Mouse (Mus musculus) testis, postnatal 10 days (tissue): ENCODE data around the gene Gm10031.
"Not testable (repeated sequence)": the region's sequence is repeated elsewhere in the genome, so short reads cannot be mapped to it uniquely, and the experiment has no call there.

ENCODE experiments used
- DNase-seq: peaks from one replicate; pipeline ENCODE4 v3.0.0; 2021; ENCODE audit warnings: low spot score

The Gm10031 gene

DNA sequence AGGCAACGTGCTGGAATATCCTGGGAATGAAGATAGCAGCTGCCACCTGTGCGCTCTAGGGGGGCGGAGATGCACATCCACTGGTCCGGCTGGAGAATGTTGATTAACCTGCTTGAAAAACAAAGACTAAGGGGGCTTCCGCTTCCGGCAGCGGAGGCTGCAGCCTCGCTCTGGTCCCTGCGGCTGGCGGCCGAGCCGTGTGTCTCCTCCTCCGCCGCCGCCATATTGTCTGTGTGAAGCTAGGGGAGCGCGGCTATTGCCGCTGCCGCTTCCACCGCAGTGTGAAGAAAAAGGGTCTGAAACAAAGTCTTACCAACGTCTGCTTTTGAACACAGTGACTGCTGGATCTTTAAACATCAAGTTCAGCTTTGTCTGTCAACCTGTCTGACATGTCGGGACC lies at the start of gene Gm10031:
Gm10031 (plus strand) TSS at position 171 of the 400 bp plus-strand sequence.
- DNase-seq = not testable (repeated sequence)

DNA sequence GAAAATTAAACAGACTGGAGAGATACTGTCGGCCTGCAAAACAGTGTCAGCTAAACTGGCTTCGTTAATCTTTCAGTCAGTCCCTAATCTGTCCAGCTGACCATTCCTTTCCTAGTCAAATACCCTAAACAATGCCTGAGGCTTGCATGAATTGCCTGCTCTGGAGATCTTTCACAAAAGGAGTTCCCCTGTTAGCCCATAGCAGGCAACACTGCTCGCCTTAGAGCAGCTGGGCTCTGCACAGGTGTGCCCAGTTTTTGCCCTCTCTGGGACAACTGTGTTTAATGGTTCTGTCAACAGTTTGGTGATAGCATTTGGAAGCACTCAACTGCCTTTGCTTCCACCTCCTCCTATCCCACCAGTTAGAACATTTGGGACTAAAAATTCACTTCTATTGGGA lies 49.0 kb upstream of the Gm10031 start:
- no peak for DNase-seq

DNA sequence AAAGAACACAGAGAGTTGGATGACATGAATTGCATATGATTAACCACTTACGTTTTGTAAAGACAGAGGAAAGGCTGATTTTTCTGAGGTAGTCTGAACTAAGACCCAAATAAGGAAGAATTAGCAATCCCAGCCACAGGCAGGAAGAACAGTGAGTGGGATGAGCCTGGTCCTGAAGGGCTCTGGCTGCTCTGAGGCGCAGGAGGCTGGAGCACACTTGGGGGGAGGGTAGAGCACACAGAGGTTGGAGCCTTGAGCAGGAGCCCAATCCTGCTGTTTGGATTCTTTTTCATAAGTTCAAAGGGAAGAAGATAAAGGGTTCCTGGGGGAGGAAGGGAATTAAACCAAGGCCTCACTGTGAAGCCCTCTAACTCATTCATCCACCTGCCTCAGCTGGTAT lies 47.8 kb upstream of the Gm10031 start:
- DNase-seq = no peak

DNA sequence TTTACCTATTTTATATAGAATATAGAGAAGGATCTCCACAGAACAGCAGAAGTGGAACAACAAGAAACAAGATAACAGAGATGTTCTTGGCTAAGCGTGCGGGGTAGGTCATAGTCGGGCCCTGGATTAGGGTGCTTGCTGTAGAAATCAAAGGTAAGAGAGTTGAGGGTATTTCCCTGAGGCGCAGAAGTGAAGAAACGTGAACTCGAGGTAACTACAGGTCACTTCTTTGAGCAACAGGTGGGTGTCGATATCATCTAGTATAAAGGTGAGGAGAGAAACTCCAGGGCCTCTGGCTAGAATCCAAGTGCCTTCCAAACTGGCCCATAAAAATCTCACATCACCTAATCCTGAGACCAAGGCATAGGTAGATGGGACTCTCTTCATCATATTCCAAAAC lies 47.3 kb upstream of the Gm10031 start:
- no peak for DNase-seq

DNA sequence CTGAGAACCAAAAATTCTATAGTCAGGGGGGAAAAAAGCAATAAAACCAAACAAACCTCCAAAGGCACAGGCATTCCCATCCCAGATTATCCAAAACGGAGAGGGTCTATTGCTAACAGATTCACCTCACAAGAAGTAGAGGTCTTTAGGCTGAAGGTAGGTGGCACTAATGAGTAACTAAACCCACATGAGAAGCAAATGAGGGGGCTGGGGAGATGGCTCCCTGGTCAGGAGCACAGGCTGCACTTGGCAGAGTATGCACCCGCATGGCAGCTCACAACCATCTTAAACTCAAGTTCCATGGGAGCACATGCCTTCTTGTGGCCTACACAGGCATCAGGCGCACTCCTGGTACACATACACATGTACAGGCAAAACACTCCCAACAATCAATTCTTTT lies 42.0 kb upstream of the Gm10031 start:
- DNase-seq = no peak

DNA sequence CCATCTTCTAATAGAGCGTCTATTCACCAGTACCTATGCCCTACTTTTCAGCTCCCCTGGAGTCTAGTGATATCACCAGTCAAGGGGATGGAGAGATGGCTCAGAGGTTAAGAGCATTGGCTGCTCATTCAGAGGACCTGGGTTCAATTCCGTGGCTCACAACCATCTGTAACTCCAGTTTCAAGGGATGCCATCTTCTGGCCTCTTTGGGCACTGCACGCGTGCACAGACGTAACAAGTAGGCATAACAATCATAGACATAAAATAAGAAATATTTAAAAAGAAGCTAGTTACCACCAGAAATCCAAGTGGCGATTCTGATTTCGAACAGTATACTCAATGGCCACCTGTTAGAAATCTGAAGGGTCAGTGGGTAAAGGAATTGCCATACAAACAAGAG lies 36.3 kb upstream of the Gm10031 start:
- DNase-seq = no peak

DNA sequence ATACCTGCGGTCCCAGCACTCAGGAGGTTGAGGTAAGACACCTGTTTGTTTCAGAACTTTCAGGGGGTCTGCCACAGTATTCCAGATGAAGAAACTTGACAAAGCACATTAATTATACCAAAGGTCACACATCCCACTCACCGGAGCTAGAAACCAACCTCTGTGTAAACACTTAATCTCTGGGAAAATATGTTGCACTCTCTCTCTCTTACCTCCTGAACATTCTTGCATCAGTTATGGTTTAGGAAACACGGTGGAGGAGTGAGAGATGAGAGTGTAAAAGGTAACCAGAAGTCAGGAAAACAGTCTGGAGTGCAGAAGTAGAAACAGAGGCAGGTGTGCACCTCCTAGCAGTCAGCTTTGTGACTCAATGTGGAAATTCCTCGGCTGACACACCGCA lies 35.8 kb upstream of the Gm10031 start:
- no peak for DNase-seq

DNA sequence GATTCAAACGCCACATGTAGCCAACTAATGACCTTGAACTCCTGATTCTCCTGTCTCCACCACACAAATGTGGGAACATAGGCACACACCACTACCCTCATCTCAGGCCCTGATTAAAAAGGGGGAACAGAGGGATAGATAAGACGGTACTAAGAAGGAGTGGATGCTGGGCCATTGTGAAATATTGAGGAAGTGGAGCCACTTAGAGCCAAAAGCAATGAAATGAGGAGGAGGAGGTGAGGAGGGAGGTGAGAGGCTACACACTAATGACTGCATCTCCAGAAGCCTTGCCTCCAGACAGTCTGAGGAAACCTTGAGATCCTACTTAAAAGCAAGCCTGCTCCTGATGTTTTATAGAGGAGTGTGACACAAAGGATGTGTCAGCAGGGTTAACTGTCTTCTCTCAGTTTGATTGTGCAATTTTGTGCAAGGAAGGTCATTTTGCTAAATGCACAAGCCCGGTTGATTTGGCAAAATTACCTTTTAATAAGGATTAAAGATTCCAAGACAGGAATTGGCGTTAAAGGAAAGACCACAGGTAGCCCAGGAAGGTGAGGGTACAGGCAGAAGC lies 32.5 kb upstream of the Gm10031 start:
- no peak for DNase-seq

DNA sequence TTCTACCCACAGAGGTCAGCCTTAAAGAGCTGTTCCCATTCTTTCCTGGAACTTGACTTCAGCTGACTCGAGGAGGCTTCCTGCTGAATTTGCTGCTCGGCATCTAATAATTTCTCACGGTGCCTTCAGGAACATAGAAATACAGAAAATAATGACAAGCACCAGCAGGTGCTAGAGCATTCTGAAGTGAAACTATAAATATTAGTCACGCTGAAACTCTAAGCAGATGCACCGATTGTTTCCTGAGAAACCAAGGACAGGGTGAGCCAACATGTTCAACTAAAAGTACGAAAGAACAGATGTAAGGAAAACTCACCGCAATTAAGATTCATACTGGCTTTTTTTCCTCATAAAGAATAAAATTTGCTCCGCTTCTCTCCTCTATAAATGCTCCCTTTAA lies 28.8 kb upstream of the Gm10031 start:
- no peak for DNase-seq

DNA sequence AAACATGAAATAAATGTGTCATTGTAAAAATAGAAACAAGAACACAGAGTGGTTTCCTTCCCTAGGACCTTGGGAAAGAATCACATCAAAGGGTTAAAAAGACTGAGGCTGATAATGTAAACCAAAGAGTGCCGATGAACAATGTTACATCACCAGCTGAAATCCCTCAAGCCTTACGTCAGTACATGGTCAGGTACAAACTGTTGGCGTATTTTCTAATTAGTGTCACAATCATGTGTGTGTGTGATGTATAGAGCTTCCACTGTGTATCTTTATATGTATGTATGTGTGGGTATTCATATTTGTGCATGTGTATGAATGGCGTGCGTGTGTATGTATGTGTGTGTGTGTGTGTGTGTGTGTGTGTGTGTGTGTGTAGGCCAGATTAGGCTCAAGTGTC lies 26.9 kb upstream of the Gm10031 start:
- DNase-seq = no peak

DNA sequence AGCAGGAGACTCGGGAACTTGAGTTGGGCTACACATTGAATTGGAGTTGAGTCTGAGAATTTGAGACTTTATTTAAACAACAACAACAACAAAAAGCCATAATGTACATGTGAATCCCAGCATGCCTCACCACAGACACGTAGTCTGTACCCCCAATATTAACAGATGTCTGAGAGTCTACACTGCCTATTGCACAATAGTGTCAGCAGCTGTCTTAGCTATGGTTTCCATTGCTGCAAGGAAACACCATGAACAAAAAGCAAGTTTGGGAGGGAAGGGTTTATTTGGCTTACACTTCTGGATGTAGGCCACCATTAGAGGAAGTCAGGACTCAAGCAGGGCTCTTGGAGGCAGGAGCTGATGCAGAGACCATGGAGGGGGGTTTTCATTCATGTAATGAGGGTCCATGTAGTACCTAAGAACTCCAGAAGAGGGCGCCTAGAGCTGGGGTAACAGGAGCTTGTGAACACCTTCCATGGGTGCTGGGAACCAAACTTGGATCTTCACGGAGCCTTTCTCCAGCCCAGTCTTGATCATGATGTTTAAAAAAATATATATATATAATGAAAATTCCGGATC lies 18.8 kb upstream of the Gm10031 start:
- no peak for DNase-seq

DNA sequence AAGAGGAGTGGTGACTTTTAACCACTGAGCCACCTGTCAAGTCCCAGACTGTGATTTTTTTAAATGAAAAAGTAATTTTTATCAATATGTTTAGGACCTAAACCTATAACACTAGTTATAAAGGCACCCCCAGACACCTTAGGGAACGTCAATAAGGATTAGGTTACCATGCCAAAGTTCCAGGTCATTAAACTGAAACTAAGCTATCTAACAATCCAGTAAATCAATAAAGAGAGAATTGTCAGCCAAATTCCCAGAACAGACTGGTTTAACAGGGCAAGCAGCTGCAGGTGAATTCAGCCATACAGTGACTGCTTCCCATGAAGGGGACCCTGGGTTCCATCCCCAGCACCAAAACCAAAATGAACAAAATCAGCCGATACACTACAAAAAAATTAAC lies 17.9 kb upstream of the Gm10031 start:
- DNase-seq = no peak

DNA sequence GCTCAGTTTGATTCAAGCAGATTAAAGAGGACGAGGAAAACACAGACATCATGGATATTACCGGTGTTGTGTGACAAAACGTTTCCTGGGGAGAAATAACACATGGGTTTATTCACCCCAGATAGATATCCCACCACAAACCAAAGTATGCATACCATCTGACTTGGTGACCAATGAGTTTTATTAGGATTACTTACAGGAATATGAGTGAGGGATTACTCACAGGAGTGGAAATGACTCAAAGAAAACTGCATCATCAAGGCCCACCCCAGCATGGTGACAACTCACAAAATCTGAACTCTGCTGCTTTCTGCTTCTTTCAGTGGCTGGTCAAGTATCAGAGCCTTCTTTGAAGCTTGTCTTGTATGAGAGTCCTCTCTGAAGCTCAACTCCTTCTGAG lies 16.1 kb upstream of the Gm10031 start:
- no peak for DNase-seq

DNA sequence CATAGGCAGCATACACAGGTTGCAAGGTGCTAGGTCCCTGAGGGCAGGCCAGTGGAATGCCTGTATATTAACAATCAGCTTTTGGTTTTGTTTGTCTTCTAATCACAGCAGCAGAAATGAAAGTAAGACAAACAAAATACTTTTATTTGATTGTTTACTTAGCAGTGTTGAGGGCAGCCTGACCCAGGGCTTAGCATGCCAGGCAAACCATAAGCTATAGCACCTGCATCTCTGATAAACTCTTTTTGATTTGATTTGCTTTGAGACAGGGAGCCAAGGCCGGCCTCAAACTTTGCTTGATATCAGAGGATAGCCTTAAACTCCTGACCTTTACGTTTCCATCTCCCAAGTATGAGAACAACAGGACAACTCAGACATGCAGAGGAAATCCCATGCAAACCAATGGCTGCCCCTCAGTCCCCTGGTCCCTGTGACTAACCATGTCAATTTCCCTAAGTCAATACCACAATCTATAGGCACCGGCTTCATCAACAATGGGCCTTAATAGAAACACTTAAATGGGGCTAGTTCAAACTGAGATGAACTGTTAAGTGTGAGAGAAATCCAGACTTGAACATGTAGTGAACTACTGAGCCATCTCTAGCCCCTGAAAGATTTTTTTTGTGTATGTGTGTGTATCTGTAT lies 3.6 kb upstream of the Gm10031 start:
- no peak for DNase-seq

DNA sequence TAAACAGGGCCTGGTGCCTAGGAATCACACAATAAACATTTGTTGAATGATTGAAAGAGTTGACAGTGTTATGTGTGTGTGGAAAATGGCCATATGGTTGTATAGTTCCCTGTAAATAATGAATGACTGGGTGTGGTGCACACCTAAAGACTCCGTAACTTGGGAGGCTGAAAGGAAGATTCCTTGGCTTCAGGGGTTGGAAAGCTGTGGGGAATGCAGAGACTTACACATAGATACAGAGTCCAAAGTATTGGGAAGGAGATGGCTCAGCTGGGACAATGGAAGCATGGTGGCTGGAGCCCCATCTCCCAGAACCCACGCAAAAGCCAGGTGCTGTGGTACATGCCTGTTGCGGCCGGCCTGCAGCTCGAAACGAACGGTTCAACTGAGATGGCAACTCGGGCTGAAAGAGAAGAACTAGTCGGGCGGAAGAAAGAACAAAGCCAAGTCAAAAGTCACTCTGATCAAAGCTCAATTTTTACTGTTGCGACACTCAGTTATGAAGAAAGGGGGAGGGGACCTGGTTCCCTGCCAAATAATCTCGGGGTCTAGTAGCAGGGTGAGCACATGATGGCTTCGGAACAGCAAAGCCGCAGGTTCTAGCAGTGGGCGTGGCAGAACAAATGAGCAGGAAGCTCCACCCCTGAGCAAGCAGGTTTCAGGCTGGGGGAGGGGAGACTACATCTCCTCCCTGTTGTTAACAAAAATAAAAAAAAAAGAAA lies 1.9 kb upstream of the Gm10031 start:
- no peak for DNase-seq

DNA sequence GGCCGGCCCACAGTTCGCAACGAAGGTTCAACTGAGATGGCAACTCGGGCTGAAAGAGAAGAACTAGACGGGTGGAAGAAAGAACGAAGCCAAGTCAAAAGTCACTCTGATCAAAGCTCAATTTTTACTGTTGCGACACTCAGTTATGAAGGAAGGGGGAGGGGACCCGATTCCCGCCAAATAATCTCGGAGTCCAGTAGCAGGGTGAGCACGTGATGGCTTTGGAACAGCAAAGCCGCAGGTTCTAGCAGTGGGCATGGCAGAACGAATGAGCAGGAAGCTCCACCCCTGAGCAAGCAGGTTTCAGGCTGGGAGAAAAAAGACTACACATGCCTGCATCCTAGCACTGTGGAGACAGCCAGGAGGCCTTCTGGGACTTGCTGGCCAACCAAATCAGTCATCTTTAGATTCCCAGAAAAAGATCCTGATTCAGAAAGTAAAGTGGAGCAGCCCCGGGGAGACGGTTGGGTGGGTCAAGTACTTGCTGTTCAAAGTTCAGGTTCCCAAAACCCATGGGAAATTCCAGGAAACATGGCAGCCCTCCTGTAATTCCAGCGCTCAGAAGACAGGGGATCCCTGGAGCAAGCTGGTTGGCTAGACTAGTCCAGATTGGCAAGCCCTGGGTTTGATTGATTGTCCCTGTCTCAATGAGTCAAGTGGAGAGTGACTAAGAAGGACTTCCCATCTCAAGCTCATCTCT lies 8.8 kb downstream of the Gm10031 start:
- DNase-seq = not testable (repeated sequence)

DNA sequence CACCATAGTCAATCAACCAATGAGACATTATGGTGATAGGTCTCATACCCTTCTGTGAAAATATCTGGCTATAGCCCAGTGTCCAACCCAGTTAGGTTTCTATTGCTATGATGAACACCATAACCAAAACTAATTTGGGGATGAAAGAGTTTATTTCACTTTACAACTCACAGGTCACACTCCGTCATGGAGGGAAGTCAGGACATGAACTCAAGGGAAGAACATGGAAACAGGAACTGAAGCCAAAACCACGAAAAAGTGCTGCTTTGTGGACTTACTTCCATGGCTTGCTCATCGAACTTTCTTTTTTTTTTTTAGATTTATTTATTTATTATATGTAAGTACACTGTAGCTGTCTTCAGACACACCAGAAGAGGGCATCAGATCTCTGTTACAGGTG lies 9.7 kb downstream of the Gm10031 start:
- DNase-seq = no peak

DNA sequence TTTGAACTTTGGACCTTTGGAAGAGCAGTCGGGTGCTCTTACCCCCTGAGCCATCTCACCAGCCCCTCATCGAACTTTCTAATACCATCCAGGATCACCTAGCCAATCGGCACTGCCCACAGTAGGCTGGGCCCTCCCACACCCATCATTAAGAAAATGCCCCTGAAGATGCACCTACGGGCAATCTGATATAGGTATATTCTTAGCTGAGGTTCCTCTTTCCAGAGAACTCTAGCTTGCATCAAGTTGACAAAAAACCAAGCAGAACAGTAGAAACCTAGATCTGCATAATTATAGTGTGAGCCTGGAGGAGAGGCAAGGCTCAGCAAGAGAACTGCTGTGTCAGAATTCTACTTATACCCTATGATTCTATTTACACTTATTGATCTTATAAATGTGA lies 10.1 kb downstream of the Gm10031 start:
- DNase-seq = no peak

DNA sequence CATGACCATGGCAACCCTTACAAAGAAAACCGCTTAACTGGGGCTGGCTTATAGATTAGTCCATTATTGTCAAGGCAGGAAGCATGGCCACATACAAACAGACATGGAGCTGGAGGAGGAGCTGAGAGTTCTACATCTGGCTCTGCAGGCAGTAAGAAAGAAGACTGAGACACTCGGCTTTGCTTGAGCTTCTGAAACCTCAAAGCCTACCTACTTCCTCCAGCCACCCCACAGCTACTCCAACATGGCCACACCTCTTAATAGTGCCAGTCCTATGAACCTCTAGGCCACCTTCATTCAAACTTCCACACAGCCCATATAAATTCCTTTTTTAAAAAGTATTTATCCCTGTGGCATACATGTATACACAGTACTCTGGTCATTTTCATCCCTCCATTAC lies 13.2 kb downstream of the Gm10031 start:
- no peak for DNase-seq

DNA sequence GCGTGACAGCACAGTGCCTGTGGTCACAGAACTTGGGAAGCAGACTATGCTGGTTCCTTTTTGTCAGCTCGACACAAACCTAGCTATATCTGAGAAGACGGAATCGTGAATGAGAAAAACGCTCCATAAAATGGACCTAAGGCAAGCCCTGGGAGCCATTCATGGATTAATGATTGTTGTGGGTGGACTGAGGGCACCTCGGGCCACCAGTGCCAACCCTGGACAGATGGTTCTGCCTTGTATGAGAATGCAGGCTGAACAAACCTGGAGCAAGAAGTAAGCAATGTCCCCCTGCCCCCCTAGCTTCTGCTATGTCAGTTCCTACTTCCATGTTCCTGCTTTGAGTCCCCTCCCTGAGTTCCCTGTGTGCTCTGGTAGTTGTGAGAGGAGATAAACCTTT lies 13.9 kb downstream of the Gm10031 start:
- DNase-seq = no peak

DNA sequence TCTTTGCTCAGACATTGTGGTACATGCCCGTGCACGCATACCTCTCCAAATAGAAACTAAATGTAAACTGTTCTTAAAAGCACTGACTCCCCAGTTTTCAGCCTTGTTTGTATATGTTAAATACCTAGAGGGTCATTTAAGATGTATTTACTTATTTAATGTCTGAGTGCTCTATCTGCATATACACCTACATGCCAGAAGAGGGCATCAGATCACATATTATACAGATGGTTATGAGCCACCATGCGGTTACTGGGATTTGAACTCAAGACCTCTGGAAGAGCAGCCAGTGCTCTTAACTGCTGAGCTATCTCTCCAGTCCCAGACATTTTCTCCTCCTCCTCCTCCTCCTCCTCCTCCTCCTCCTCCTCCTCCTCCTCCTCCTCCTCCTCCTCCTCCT lies 14.6 kb downstream of the Gm10031 start:
- no peak for DNase-seq

DNA sequence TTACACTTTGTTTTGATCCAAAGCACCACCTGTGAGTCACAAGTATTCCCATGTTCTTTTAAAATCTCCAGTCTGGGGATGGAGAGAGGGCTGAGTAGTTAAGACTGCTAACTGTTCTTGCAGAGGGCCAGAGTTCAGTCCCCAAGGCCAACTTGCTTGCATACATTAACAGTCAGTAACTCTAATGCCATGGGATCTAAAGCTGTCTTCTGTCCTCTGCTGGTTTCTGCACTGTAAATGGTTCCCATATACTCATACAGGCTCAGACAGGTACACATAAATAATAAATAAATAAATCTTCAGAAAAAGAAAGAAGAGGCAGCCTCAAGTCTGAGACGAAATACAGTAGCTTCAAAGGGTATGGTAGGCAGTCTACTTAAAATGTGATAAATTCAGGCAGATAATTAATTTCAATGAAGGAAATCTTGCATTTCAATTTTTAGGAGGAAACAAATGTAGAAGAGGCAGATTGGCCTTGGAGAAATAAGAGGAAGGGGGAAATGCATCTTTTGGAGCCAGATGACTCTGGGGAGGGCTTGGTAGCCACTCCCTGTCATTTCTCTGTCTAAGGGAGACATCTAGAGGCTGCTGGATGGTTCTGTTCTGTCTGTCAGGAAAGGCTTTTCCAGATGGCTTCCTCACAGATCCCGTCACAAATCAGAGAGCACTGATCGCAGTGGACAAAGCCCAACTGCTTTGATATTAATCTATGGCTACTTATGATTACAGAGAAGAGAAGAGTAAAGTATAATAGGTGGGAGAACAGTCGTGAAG lies 16.2 kb downstream of the Gm10031 start:
- no peak for DNase-seq
